Mouse (Mus musculus) heart, postnatal 4 days (tissue): ENCODE results near the gene Cdc5l. TPM values are rescaled to one million over a fixed set of nuclear protein-coding genes. Genes with fewer than 3 reads are reported as not detected.

ENCODE experiments used
- DNase-seq: peaks from one replicate; pipeline ENCODE4 v3.0.0; 2021
- total RNA-seq, 2 experiments: library from RNA; stranded (reverse); gene quantifications; 2 replicates each; pipeline ENCODE4 v1.2.3; 2021

Gene Cdc5l
- total RNA-seq, 2 experiments from 2014 or later: 52.4 to 54.4 TPM

GRCm38 (mm10) chr17:45360950-45361349 lies 72.6 kb downstream of the Cdc5l start:
- no peak for DNase-seq

DNA sequence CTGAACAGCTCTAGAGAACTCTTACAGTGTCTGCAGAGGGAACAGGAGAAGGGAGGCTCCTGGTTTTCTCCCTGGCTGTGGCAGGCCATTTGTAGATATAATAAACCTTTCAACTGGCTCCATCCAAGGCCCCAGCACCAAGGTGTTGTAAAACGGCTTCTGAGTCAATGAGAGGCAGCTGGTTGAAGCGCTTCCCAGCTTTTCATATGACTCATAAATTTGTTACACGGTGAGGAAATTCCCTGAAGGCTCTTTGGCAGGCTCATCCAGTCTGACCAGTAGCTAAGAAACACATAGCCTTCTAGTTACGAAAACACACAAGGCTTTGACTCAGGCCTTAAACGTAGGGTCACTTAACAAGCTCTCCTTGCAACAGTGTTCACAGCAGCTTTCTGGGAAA lies 74.1 kb downstream of the Cdc5l start:
- DNase-seq: peak; percentile 27

DNA sequence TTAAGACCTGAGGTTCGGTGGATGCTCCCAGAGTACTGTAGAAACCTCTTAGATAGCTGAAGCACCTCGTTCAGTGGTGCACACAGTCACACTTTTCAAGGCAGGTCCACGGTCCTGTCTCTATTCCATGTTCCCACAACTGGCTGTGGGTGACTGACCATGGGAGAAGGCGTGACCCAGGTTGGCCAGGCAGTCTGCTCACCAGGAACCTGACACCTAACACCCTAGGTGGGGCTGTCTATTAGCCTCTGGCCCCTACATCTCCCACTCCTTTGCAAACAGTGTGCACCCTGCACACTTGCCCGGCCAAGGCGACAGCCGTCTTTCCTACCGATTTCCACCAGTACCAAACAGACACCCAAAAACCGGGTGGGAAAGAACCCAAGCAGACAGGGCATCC lies 77.1 kb downstream of the Cdc5l start:
- DNase-seq: no peak

DNA sequence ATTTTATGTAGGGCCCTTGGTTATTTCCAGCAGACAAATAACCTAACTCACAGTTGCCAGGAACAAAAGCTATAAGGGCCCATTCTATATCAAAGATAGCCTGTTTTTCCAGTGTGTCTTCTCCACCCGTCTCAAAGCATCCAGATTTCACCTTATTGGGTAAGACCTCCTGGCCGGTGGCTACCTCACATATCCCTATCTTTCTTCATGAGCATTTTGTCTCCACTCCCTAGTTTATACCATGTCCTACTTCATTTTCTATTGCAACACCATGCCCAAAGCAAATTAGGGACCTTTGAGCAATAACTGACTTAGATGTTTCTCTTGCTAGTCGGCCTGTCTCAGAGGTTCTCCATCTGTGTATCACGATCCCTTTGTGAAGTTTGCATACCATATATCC lies 85.6 kb downstream of the Cdc5l start:
- DNase-seq: no peak

Other genes with a start within 250 kb of the Cdc5l start
- gene Spats1, start 41.7 kb upstream of the Cdc5l start, total RNA-seq: under 1 TPM; 0.71 to 0.92 TPM
- gene Aars2, start 73.1 kb upstream of the Cdc5l start, total RNA-seq: 10 to 100 TPM; 21.5 to 21.9 TPM
- gene Tcte1, start 89.7 kb upstream of the Cdc5l start, total RNA-seq: not detected
- under 1 TPM; 0.20 to 0.24 TPM for gene Tmem151b, start 115.9 kb upstream of the Cdc5l start, total RNA-seq
- 1 to 10 TPM; 1.5 to 1.9 TPM for gene Nfkbie, start 122.0 kb upstream of the Cdc5l start, total RNA-seq
- 10 to 100 TPM; 37.3 to 39.2 TPM for gene Slc35b2, start 130.1 kb upstream of the Cdc5l start, total RNA-seq
- 1,000 to 10,000 TPM; 1,093 to 1,133 TPM for gene Hsp90ab1, start 139.5 kb upstream of the Cdc5l start, total RNA-seq
- 10 to 100 TPM; 77.9 to 96.2 TPM for gene Slc29a1, start 165.9 kb upstream of the Cdc5l start, total RNA-seq
- gene Mymx, start 168.4 kb upstream of the Cdc5l start, total RNA-seq: not detected
- gene Capn11, start 225.6 kb upstream of the Cdc5l start, total RNA-seq: 1 to 10 TPM in 1 of 2 experiments, not detected in 1; 1.3 TPM